Mouse (Mus musculus): Measurements from ENCODE around the gene Brd3os.

- TF ChIP-seq CTCF (IDR thresholded peaks at IDR 0.05; ENCODE audit: low read depth) (no peak), EP300 (IDR thresholded peaks at IDR 0.05; ENCODE audit: low read depth) (no peak)
Observed at GRCm38 (mm10) chr2:27445910-27446309, 3.8 kb downstream of the Brd3os start.

Data from liver, embryonic 14.5 days (tissue).